Mouse (Mus musculus) embryonic facial prominence, embryonic 12.5 days (tissue): ENCODE measurements around the gene 4933424G06Rik. TPM values are rescaled to one million over a fixed set of nuclear protein-coding genes. Genes with fewer than 3 reads are reported as not detected.
A peak's percentile ranks its signal among the peaks of the same experiment; 100 is the strongest.

Source experiments
- ATAC-seq: fragments of 200-750 bp; cut with Nextera tagmentation; 2 replicates; pipeline ENCODE4 v1.8.0; 2017; ENCODE audit not compliant: insufficient number of reproducible peaks, insufficient read depth, low FRiP score, low TSS enrichment
- H3K27ac ChIP-seq: fragments of 300-500 bp; sonication (generic); 2 replicates; pipeline ENCODE4 v1.5.1; 2016; ENCODE audit warnings: mild to moderate bottlenecking
- H3K27me3 ChIP-seq: fragments of 300-500 bp; sonication (generic); 2 replicates; pipeline ENCODE4 v1.6.1; 2016; ENCODE audit warnings: mild to moderate bottlenecking, moderate library complexity
- H3K36me3 ChIP-seq: fragments of 300-500 bp; sonication (generic); 2 replicates; pipeline ENCODE4 v1.6.1; 2016; ENCODE audit warnings: mild to moderate bottlenecking
- H3K4me1 ChIP-seq: fragments of 300-500 bp; sonication (generic); 2 replicates; pipeline ENCODE4 v1.6.1; 2016
- H3K4me2 ChIP-seq: fragments of 300-500 bp; sonication (generic); replicated peaks from 2 replicates; pipeline ENCODE4 v1.6.1; 2016; ENCODE audit warnings: mild to moderate bottlenecking, moderate library complexity
- H3K4me3 ChIP-seq: fragments of 300-500 bp; sonication (generic); 2 replicates; pipeline ENCODE4 v1.5.1; 2016; ENCODE audit warnings: mild to moderate bottlenecking
- H3K9ac ChIP-seq: fragments of 300-500 bp; sonication (generic); 2 replicates; pipeline ENCODE4 v1.6.1; 2016; ENCODE audit warnings: mild to moderate bottlenecking, moderate library complexity
- H3K9me3 ChIP-seq: fragments of 300-500 bp; sonication (generic); 2 replicates; pipeline ENCODE4 v1.6.1; 2016; ENCODE audit warnings: mild to moderate bottlenecking, moderate library complexity
- WGBS: fragments of 180-500 bp; shearing (Covaris S2); methylation state at CpG from one replicate; pipeline ENCODE4 v1.1.7; 2016; 5-methylcytosine and 5-hydroxymethylcytosine counted together
- polyA plus RNA-seq: library from polyadenylated mRNA; unstranded; fragments of >200 nt; fragmentation: Nextera tagmentation; extraction: Ambion mirVana; gene quantifications from 2 replicates; pipeline ENCODE4 v1.2.1, GENCODE M21; 2016

The 4933424G06Rik gene
- polyA plus RNA-seq, 1 experiment from 2014 or later = not detected

GRCm38 (mm10) chr1:36782476-36782875, 72.5 kb downstream of the 4933424G06Rik start:
- no peaks in the 10 kb centered on the region for H3K4me1 ChIP-seq
- peaks cover 3% of the 10 kb centered on the region; the same call in 1 of the 2 replicates for H3K27me3 ChIP-seq
- 81% methylated on average over 11 of the region's 11 CpGs for WGBS
- no peaks in the 10 kb centered on the region for H3K36me3 ChIP-seq
- no peak overlapping the region for H3K27ac ChIP-seq
- ATAC-seq = no peak
- H3K4me2 ChIP-seq = no peak overlapping the region
- no peaks in the 10 kb centered on the region for H3K9me3 ChIP-seq
- H3K9ac ChIP-seq = no peak overlapping the region
- no peak overlapping the region for H3K4me3 ChIP-seq

DNA sequence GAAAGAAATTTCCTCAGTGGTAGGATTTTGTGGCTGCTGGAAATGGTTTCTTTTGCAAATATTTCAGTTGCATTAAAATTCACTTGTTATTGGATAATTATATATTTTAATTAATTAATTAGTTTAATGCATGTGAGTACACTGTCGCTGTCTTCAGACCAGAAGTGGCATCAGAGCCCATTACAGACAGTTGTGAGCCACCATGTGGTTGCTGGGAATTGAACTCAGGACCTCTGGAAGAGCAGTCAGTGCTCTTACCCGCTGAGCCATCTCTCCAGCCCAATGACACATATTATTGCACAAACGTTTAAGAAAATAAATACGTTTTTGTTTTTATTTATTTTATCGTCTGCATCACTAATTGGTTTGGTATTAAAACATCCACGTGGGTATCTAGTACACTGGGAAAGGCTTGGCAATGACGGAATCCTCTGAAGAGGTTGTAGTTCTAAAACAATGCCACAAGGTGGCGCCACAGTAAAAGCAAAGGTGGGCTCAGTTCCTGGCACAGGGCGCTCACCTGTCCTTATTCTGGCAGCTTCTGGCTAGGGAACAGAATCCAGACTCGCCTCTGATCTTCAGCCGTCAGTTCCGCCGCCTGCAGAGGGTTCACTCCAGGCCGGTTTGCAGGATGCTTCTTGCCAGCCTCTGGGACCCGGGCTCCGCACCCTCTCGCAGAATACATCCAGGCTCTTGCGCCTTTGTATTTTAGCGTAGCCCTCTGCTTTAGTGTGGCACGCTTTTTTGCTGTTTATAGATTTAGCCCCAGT, 74.6 kb downstream of the 4933424G06Rik start:
- Histone ChIP-seq H3K27ac (no peak overlapping the region), H3K36me3 (no peaks in the 10 kb centered on the region), H3K9me3 (no peaks in the 10 kb centered on the region), H3K27me3 (peaks cover 3% of the 10 kb centered on the region; the same call in 1 of the 2 replicates), H3K4me3 (peak overlapping the region; percentile 35), H3K4me1 (no peaks in the 10 kb centered on the region), H3K4me2 (peak overlapping the region; percentile 77), H3K9ac (peak overlapping the region; percentile 8; the same call in 1 of the 2 replicates)
- ATAC-seq = peak; percentile 68
- 3% methylated on average over 20 of the region's 20 CpGs for WGBS

- ATAC-seq = no peak
Measured at GRCm38 (mm10) chr1:36785238-36785641, 75.3 kb downstream of the 4933424G06Rik start.

GRCm38 (mm10) chr1:36786377-36786776, 76.4 kb downstream of the 4933424G06Rik start:
- Histone ChIP-seq H3K9ac (no peak overlapping the region), H3K9me3 (no peaks in the 10 kb centered on the region), H3K27me3 (peaks cover 3% of the 10 kb centered on the region; the same call in 1 of the 2 replicates), H3K4me3 (no peak overlapping the region), H3K27ac (no peak overlapping the region), H3K36me3 (peaks cover 11% of the 10 kb centered on the region; the same call in 1 of the 2 replicates), H3K4me2 (no peak overlapping the region), H3K4me1 (no peaks in the 10 kb centered on the region)
- 92% methylated on average over 7 of the region's 7 CpGs for WGBS
- ATAC-seq = no peak

More at GRCm38 (mm10) chr1:36785238-36785641, 75.3 kb downstream of the 4933424G06Rik start:
- H3K27ac ChIP-seq = no peak overlapping the region
- peak overlapping the region; percentile 77 for H3K4me2 ChIP-seq
- H3K9me3 ChIP-seq = no peaks in the 10 kb centered on the region
- peak overlapping the region; percentile 35 for H3K4me3 ChIP-seq
- H3K27me3 ChIP-seq = peaks cover 3% of the 10 kb centered on the region; the same call in 1 of the 2 replicates
- H3K4me1 ChIP-seq = no peaks in the 10 kb centered on the region
- WGBS = 2% methylated on average over 16 of the region's 16 CpGs
- 0 out of 2 replicates have a peak, but pooled peaks cover 2% of the 10 kb centered on the region for H3K36me3 ChIP-seq
- H3K9ac ChIP-seq = peak overlapping the region; percentile 8; the same call in 1 of the 2 replicates

GRCm38 (mm10) chr1:36789416-36789815, 79.5 kb downstream of the 4933424G06Rik start:
- Histone ChIP-seq H3K27ac (no peak overlapping the region), H3K36me3 (peaks cover 37% of the 10 kb centered on the region), H3K9ac (no peak overlapping the region), H3K9me3 (no peaks in the 10 kb centered on the region), H3K4me1 (no peaks in the 10 kb centered on the region), H3K4me2 (no peak overlapping the region), H3K4me3 (no peak overlapping the region), H3K27me3 (no peaks in the 10 kb centered on the region)
- no peak for ATAC-seq
- 73% methylated on average over 8 of the region's 8 CpGs for WGBS

DNA sequence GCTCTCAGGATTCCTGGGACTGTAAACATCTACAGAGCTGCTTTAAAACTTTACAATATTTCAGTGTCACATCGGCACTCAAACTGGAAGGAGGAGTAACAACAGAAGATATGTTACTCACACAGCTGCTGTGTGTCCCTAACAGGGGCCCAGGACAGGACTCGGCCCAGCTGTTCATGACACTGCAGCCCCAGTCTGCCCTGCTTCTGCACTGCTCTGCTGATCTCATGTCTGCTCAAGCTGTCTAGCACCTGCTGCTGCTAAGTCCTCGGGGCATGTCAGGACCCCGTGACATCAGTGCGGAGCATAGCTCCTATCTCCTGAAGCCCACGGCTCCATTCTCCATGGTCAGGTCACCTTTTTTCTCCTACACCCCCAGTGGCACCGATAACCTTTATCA, 86.8 kb downstream of the 4933424G06Rik start:
- no peak overlapping the region for H3K27ac ChIP-seq
- no peak overlapping the region for H3K9ac ChIP-seq
- no peak overlapping the region for H3K4me2 ChIP-seq
- peak; percentile 47; the same call in 1 of the 2 replicates for ATAC-seq
- 88% methylated on average over 7 of the region's 7 CpGs for WGBS
- no peaks in the 10 kb centered on the region for H3K27me3 ChIP-seq
- no peaks in the 10 kb centered on the region for H3K4me1 ChIP-seq
- no peaks in the 10 kb centered on the region for H3K9me3 ChIP-seq
- H3K36me3 ChIP-seq = peaks cover 90% of the 10 kb centered on the region
- H3K4me3 ChIP-seq = no peak overlapping the region

DNA sequence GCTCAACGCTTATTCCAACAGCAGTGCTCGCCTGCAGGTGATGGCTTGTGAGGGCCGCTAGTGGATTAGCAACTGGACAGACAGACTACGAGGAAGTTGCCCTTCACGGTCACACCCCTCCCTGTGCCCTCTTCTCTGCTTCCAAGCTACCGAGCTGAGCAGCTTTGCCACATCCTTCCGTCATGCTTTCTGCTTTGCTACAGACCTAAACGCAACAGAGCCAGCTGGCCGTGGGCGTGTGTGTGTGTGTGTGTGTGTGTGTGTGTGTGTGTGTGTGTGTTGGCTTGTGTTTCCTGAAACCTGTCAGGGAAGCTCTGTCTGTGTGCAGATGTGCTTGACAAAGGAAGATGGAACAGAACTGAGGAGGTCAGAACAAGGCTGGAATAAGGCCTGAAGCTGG, 87.5 kb downstream of the 4933424G06Rik start:
- no peaks in the 10 kb centered on the region for H3K4me1 ChIP-seq
- H3K36me3 ChIP-seq = peaks cover 93% of the 10 kb centered on the region
- H3K4me2 ChIP-seq = no peak overlapping the region
- no peak overlapping the region for H3K4me3 ChIP-seq
- WGBS = 86% methylated on average over 10 of the region's 10 CpGs
- no peak for ATAC-seq
- no peaks in the 10 kb centered on the region for H3K27me3 ChIP-seq
- no peak overlapping the region for H3K9ac ChIP-seq
- H3K9me3 ChIP-seq = no peaks in the 10 kb centered on the region
- H3K27ac ChIP-seq = no peak overlapping the region

- 82% methylated on average over 3 of the region's 3 CpGs for WGBS
- no peak for ATAC-seq
Measured at GRCm38 (mm10) chr1:36800379-36801011, 90.5 kb downstream of the 4933424G06Rik start.

DNA sequence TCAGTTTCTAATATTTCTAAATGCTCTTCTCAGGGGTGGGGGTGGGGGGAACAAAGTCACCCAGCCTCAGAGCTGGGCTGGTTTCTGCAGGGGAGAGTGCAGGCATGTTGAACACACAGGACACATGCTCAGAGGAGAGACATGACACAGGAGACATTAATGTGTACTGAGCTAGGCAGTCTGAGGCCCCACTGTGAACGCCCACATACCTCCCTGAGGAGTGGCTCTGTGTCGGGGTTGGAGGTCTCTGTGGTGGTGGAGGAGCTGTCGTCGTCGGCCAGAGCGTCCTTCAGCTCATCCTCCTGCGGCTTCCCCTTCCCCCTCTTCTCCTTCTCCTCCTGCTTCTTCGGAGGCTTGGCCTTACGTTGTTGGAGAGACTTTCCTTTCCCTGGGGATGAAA, 94.3 kb downstream of the 4933424G06Rik start:
- Histone ChIP-seq H3K4me3 (no peak overlapping the region), H3K27me3 (no peaks in the 10 kb centered on the region), H3K27ac (no peak overlapping the region), H3K4me2 (no peak overlapping the region), H3K36me3 (peaks cover 87% of the 10 kb centered on the region), H3K9me3 (no peaks in the 10 kb centered on the region), H3K9ac (no peak overlapping the region), H3K4me1 (no peaks in the 10 kb centered on the region)
- 70% methylated on average over 9 of the region's 9 CpGs for WGBS
- ATAC-seq = no peak

More at GRCm38 (mm10) chr1:36800379-36801011, 90.5 kb downstream of the 4933424G06Rik start:
- Histone ChIP-seq H3K4me1 (no peaks in the 10 kb centered on the region), H3K9ac (no peak overlapping the region), H3K27me3 (no peaks in the 10 kb centered on the region), H3K27ac (no peak overlapping the region), H3K4me2 (no peak overlapping the region), H3K36me3 (peaks cover 89% of the 10 kb centered on the region), H3K4me3 (no peak overlapping the region), H3K9me3 (no peaks in the 10 kb centered on the region)

GRCm38 (mm10) chr1:36804833-36805232, 94.9 kb downstream of the 4933424G06Rik start:
- no peak for ATAC-seq
- peaks cover 88% of the 10 kb centered on the region for H3K36me3 ChIP-seq
- 92% methylated on average over 4 of the region's 4 CpGs for WGBS
- H3K4me1 ChIP-seq = no peaks in the 10 kb centered on the region
- H3K27me3 ChIP-seq = no peaks in the 10 kb centered on the region
- no peak overlapping the region for H3K4me2 ChIP-seq
- H3K27ac ChIP-seq = no peak overlapping the region
- H3K9ac ChIP-seq = no peak overlapping the region
- H3K9me3 ChIP-seq = no peaks in the 10 kb centered on the region
- no peak overlapping the region for H3K4me3 ChIP-seq

DNA sequence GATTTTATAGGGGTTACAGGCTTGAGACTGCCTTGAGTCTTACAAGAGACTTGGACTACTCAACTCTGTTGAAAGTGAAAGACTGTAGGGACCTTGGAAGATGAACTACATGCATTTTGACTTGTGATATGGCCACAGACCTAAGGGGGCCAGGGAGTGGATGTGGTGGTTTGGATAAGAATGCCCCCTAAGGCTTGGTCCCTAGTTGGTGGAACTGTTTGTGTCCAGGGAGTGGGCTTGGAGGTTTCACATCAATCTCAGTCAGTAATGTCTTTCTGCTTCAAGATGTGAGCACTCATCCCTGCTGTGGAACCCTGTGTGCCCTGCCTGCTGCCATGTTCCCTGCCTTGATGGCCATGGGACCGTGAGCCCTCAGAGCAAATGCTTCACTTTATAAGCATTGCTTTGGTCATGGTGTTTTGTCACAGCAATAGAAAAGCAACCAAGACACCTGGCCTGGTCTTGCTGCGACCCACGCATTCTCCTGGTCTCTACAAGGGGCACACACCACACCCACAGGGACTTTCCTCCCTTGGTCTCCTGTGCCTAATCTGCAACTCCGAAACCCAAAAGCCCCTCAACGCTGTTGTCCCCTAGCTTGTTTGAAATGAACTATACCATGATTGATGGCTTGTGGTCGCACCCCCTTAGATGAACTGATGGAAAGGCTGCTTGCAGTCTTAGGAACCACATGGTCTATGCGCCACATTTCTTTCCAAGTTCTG, 96.4 kb downstream of the 4933424G06Rik start:
- H3K9me3 ChIP-seq = no peaks in the 10 kb centered on the region
- WGBS = 95% methylated on average over 7 of the region's 7 CpGs
- H3K36me3 ChIP-seq = peaks cover 92% of the 10 kb centered on the region
- H3K4me3 ChIP-seq = no peak overlapping the region
- H3K9ac ChIP-seq = no peak overlapping the region
- no peak for ATAC-seq
- H3K27ac ChIP-seq = no peak overlapping the region
- H3K4me1 ChIP-seq = no peaks in the 10 kb centered on the region
- no peak overlapping the region for H3K4me2 ChIP-seq
- H3K27me3 ChIP-seq = no peaks in the 10 kb centered on the region
